Mouse (Mus musculus): ENCODE data around the gene Klhl22. TPM values are rescaled to one million over a fixed set of nuclear protein-coding genes. Genes with fewer than 3 reads are reported as not detected.

Klhl22 gene
- polyA plus RNA-seq, 1 experiment from 2014 or later: 54.6 TPM

- H3K27me3 ChIP-seq (ENCODE audit: control insufficient read depth, insufficient read depth, low read length): no peaks in the 10 kb centered on the region
- no peak overlapping the region for H3K27ac ChIP-seq (ENCODE audit: low read depth, low read length)
- H3K4me2 ChIP-seq (ENCODE audit: low read depth, low read length, severe bottlenecking): no peak overlapping the region
- H3K9ac ChIP-seq (ENCODE audit: low read length): no peak overlapping the region
- no peaks in the 10 kb centered on the region for H3K36me3 ChIP-seq (ENCODE audit: control insufficient read depth, insufficient read depth, low read length)
- DNase-seq (ENCODE audit: low spot score): no peak
- H3K4me1 ChIP-seq (replicated peaks; ENCODE audit: control insufficient read depth, insufficient read depth, low read length): no peaks in the 10 kb centered on the region
- WGBS: 45% methylated on average over 4 of the region's 4 CpGs
- no peak for ATAC-seq (replicated peaks; ENCODE audit: low FRiP score)
- H3K9me3 ChIP-seq (ENCODE audit: control insufficient read depth, low read length): no peaks in the 10 kb centered on the region; the same call in 1 of the 2 replicates
- no peak overlapping the region for H3K4me3 ChIP-seq (ENCODE audit: low read depth, low read length)
Observed at GRCm38 (mm10) chr16:17743279-17743678, 16.1 kb upstream of the Klhl22 start.

GRCm38 (mm10) chr16:17744536-17744935 is 14.9 kb upstream of the Klhl22 start:
- no peak overlapping the region for H3K4me3 ChIP-seq (ENCODE audit: low read depth, low read length)
- no peaks in the 10 kb centered on the region for H3K4me1 ChIP-seq (replicated peaks; ENCODE audit: control insufficient read depth, insufficient read depth, low read length)
- no peak overlapping the region for H3K4me2 ChIP-seq (ENCODE audit: low read depth, low read length, severe bottlenecking)
- no peaks in the 10 kb centered on the region for H3K27me3 ChIP-seq (ENCODE audit: control insufficient read depth, insufficient read depth, low read length)
- no peaks in the 10 kb centered on the region for H3K36me3 ChIP-seq (ENCODE audit: control insufficient read depth, insufficient read depth, low read length)
- H3K9ac ChIP-seq (ENCODE audit: low read length): no peak overlapping the region
- DNase-seq (ENCODE audit: low spot score) (peak; percentile 79), ATAC-seq (replicated peaks; ENCODE audit: low FRiP score) (no peak)
- H3K9me3 ChIP-seq (ENCODE audit: control insufficient read depth, low read length): no peaks in the 10 kb centered on the region; the same call in 1 of the 2 replicates
- 0% methylated on average over 1 of the region's 1 CpGs for WGBS
- no peak overlapping the region for H3K27ac ChIP-seq (ENCODE audit: low read depth, low read length)

- 85% methylated on average over 2 of the region's 2 CpGs for WGBS
- Histone ChIP-seq H3K27ac (ENCODE audit: low read depth, low read length) (no peak overlapping the region), H3K9me3 (ENCODE audit: control insufficient read depth, low read length) (no peaks in the 10 kb centered on the region; the same call in 1 of the 2 replicates), H3K4me3 (ENCODE audit: low read depth, low read length) (no peak overlapping the region), H3K9ac (ENCODE audit: low read length) (no peak overlapping the region), H3K4me1 (replicated peaks; ENCODE audit: control insufficient read depth, insufficient read depth, low read length) (no peaks in the 10 kb centered on the region), H3K27me3 (ENCODE audit: control insufficient read depth, insufficient read depth, low read length) (no peaks in the 10 kb centered on the region), H3K36me3 (ENCODE audit: control insufficient read depth, insufficient read depth, low read length) (no peaks in the 10 kb centered on the region), H3K4me2 (ENCODE audit: low read depth, low read length, severe bottlenecking) (no peak overlapping the region)
- ATAC-seq (replicated peaks; ENCODE audit: low FRiP score): no peak
- DNase-seq (ENCODE audit: low spot score): no peak
Observed at GRCm38 (mm10) chr16:17745067-17745466, 14.4 kb upstream of the Klhl22 start.

- H3K9me3 ChIP-seq (ENCODE audit: control insufficient read depth, low read length): no peaks in the 10 kb centered on the region
- 42% methylated on average over 3 of the region's 3 CpGs for WGBS
- no peak overlapping the region for H3K4me2 ChIP-seq (ENCODE audit: low read depth, low read length, severe bottlenecking)
- H3K4me1 ChIP-seq (replicated peaks; ENCODE audit: control insufficient read depth, insufficient read depth, low read length): no peaks in the 10 kb centered on the region
- ATAC-seq (replicated peaks; ENCODE audit: low FRiP score): no peak
- H3K36me3 ChIP-seq (ENCODE audit: control insufficient read depth, insufficient read depth, low read length): no peaks in the 10 kb centered on the region
- no peaks in the 10 kb centered on the region for H3K27me3 ChIP-seq (ENCODE audit: control insufficient read depth, insufficient read depth, low read length)
- DNase-seq (ENCODE audit: low spot score): no peak
- H3K4me3 ChIP-seq (ENCODE audit: low read depth, low read length): no peak overlapping the region
- H3K27ac ChIP-seq (ENCODE audit: low read depth, low read length): no peak overlapping the region
- no peak overlapping the region for H3K9ac ChIP-seq (ENCODE audit: low read length)
Observed at GRCm38 (mm10) chr16:17753001-17753400, 6.4 kb upstream of the Klhl22 start.

GRCm38 (mm10) chr16:17753686-17754085 is 5.7 kb upstream of the Klhl22 start:
- 45% methylated on average over 1 of the region's 1 CpGs for WGBS
- Histone ChIP-seq H3K9me3 (ENCODE audit: control insufficient read depth, low read length) (no peaks in the 10 kb centered on the region), H3K4me2 (ENCODE audit: low read depth, low read length, severe bottlenecking) (no peak overlapping the region), H3K4me1 (replicated peaks; ENCODE audit: control insufficient read depth, insufficient read depth, low read length) (no peaks in the 10 kb centered on the region), H3K9ac (ENCODE audit: low read length) (no peak overlapping the region), H3K27ac (ENCODE audit: low read depth, low read length) (no peak overlapping the region), H3K4me3 (ENCODE audit: low read depth, low read length) (no peak overlapping the region), H3K36me3 (ENCODE audit: control insufficient read depth, insufficient read depth, low read length) (no peaks in the 10 kb centered on the region), H3K27me3 (ENCODE audit: control insufficient read depth, insufficient read depth, low read length) (no peaks in the 10 kb centered on the region; the same call in 1 of the 2 replicates)
- ATAC-seq (replicated peaks; ENCODE audit: low FRiP score) (no peak), DNase-seq (ENCODE audit: low spot score) (no peak)

- 100% methylated on average over 1 of the region's 1 CpGs for WGBS
- no peak overlapping the region for H3K9ac ChIP-seq (ENCODE audit: low read length)
- no peak overlapping the region for H3K27ac ChIP-seq (ENCODE audit: low read depth, low read length)
- no peaks in the 10 kb centered on the region for H3K9me3 ChIP-seq (ENCODE audit: control insufficient read depth, low read length)
- no peaks in the 10 kb centered on the region; the same call in 1 of the 2 replicates for H3K27me3 ChIP-seq (ENCODE audit: control insufficient read depth, insufficient read depth, low read length)
- DNase-seq (ENCODE audit: low spot score) (no peak), ATAC-seq (replicated peaks; ENCODE audit: low FRiP score) (no peak)
- H3K4me1 ChIP-seq (replicated peaks; ENCODE audit: control insufficient read depth, insufficient read depth, low read length): 0 out of 2 replicates have a peak, but pooled peaks cover 2% of the 10 kb centered on the region
- H3K36me3 ChIP-seq (ENCODE audit: control insufficient read depth, insufficient read depth, low read length): no peaks in the 10 kb centered on the region
- no peak overlapping the region for H3K4me2 ChIP-seq (ENCODE audit: low read depth, low read length, severe bottlenecking)
- no peak overlapping the region for H3K4me3 ChIP-seq (ENCODE audit: low read depth, low read length)
Observed at GRCm38 (mm10) chr16:17757756-17758155, 1.7 kb upstream of the Klhl22 start.

- DNase-seq (ENCODE audit: low spot score) (no peak), ATAC-seq (replicated peaks; ENCODE audit: low FRiP score) (no peak)
- Histone ChIP-seq H3K36me3 (ENCODE audit: control insufficient read depth, insufficient read depth, low read length) (no peaks in the 10 kb centered on the region), H3K27ac (ENCODE audit: low read depth, low read length) (no peak overlapping the region), H3K4me3 (ENCODE audit: low read depth, low read length) (peak overlapping the region; percentile 57), H3K4me1 (replicated peaks; ENCODE audit: control insufficient read depth, insufficient read depth, low read length) (0 out of 2 replicates have a peak, but pooled peaks cover 2% of the 10 kb centered on the region), H3K27me3 (ENCODE audit: control insufficient read depth, insufficient read depth, low read length) (no peaks in the 10 kb centered on the region; the same call in 1 of the 2 replicates), H3K9ac (ENCODE audit: low read length) (peak overlapping the region; percentile 84), H3K4me2 (ENCODE audit: low read depth, low read length, severe bottlenecking) (peak overlapping the region; percentile 85), H3K9me3 (ENCODE audit: control insufficient read depth, low read length) (no peaks in the 10 kb centered on the region)
- 57% methylated on average over 9 of the region's 9 CpGs for WGBS
Observed at GRCm38 (mm10) chr16:17758902-17759301, 516 bp upstream of the Klhl22 start.

GRCm38 (mm10) chr16:17759813-17760321 is 449 bp downstream of the Klhl22 start:
- WGBS: 2% methylated on average over 47 of the region's 54 CpGs
- H3K27ac ChIP-seq (ENCODE audit: low read depth, low read length): no peak overlapping the region
- DNase-seq (ENCODE audit: low spot score): peak; percentile 75
- no peaks in the 10 kb centered on the region; the same call in 1 of the 2 replicates for H3K27me3 ChIP-seq (ENCODE audit: control insufficient read depth, insufficient read depth, low read length)
- peak overlapping the region; percentile 85 for H3K4me2 ChIP-seq (ENCODE audit: low read depth, low read length, severe bottlenecking)
- H3K9me3 ChIP-seq (ENCODE audit: control insufficient read depth, low read length): no peaks in the 10 kb centered on the region
- peak overlapping the region; percentile 84 for H3K9ac ChIP-seq (ENCODE audit: low read length)
- ATAC-seq (replicated peaks; ENCODE audit: low FRiP score): peak; percentile 69
- peak overlapping the region; percentile 57 for H3K4me3 ChIP-seq (ENCODE audit: low read depth, low read length)
- H3K4me1 ChIP-seq (replicated peaks; ENCODE audit: control insufficient read depth, insufficient read depth, low read length): 0 out of 2 replicates have a peak, but pooled peaks cover 2% of the 10 kb centered on the region
- H3K36me3 ChIP-seq (ENCODE audit: control insufficient read depth, insufficient read depth, low read length): no peaks in the 10 kb centered on the region

GRCm38 (mm10) chr16:17760657-17761056 is 1.2 kb downstream of the Klhl22 start:
- Histone ChIP-seq H3K27ac (ENCODE audit: low read depth, low read length) (no peak overlapping the region), H3K27me3 (ENCODE audit: control insufficient read depth, insufficient read depth, low read length) (no peaks in the 10 kb centered on the region; the same call in 1 of the 2 replicates), H3K4me1 (replicated peaks; ENCODE audit: control insufficient read depth, insufficient read depth, low read length) (0 out of 2 replicates have a peak, but pooled peaks cover 2% of the 10 kb centered on the region), H3K9me3 (ENCODE audit: control insufficient read depth, low read length) (no peaks in the 10 kb centered on the region), H3K4me3 (ENCODE audit: low read depth, low read length) (peak overlapping the region; percentile 57), H3K9ac (ENCODE audit: low read length) (no peak overlapping the region), H3K4me2 (ENCODE audit: low read depth, low read length, severe bottlenecking) (peak overlapping the region; percentile 85; the same call in 1 of the 2 replicates), H3K36me3 (ENCODE audit: control insufficient read depth, insufficient read depth, low read length) (no peaks in the 10 kb centered on the region; the same call in 1 of the 2 replicates)
- WGBS: 34% methylated on average over 8 of the region's 8 CpGs
- ATAC-seq (replicated peaks; ENCODE audit: low FRiP score) (no peak), DNase-seq (ENCODE audit: low spot score) (peak; percentile 63)

Data from forebrain, embryonic 11.5 days (tissue).